Mouse (Mus musculus) heart, embryonic 14.5 days (tissue): ENCODE measurements around the gene Prnd. TPM values are rescaled to one million over a fixed set of nuclear protein-coding genes. Genes with fewer than 3 reads are reported as not detected.
A peak's percentile ranks its signal among the peaks of the same experiment; 100 is the strongest.

ENCODE experiments used
- ATAC-seq: fragments of 200-750 bp; cut with Nextera tagmentation; 2 replicates; pipeline ENCODE4 v1.8.0; 2017; ENCODE audit warnings: low read depth, moderate TSS enrichment; ENCODE audit not compliant: insufficient number of reproducible peaks, insufficient read depth, low FRiP score
- H3K27ac ChIP-seq, 2 experiments: fragments of 200-500 bp in 1 of 2; fragments of 300-500 bp in 1 of 2; sonication (generic) in 1 of 2; replicated peaks in 1 of 2; 2 replicates each; pipeline ENCODE4 v1.5.1; 2012 to 2014; ENCODE audit warnings: low read depth in 2 of 2, low read length in 2 of 2, control low read depth in 1 of 2, mild to moderate bottlenecking in 1 of 2, mixed read lengths in 1 of 2; ENCODE audit not compliant: control insufficient read depth in 1 of 2, insufficient read depth in 1 of 2
- H3K27me3 ChIP-seq: fragments of 300-500 bp; sonication (generic); 2 replicates; pipeline ENCODE4 v1.6.1; 2014; ENCODE audit warnings: mild to moderate bottlenecking, low read length, control low read depth; ENCODE audit not compliant: control insufficient read depth, insufficient read depth
- H3K36me3 ChIP-seq: fragments of 300-500 bp; sonication (generic); 2 replicates; pipeline ENCODE4 v1.6.1; 2014; ENCODE audit warnings: mild to moderate bottlenecking, control low read depth, low read length, mixed read lengths; ENCODE audit not compliant: control insufficient read depth, insufficient read depth
- H3K4me1 ChIP-seq, 2 experiments: fragments of 200-500 bp in 1 of 2; fragments of 300-500 bp in 1 of 2; sonication (generic) in 1 of 2; 2 replicates each; pipeline ENCODE4 v1.6.1; 2012 to 2014; ENCODE audit warnings: low read length in 2 of 2, control low read depth in 1 of 2, mixed read lengths in 1 of 2; ENCODE audit not compliant: control insufficient read depth in 2 of 2, insufficient read depth in 2 of 2
- H3K4me2 ChIP-seq: fragments of 300-500 bp; sonication (generic); 2 replicates; pipeline ENCODE4 v1.6.1; 2014; ENCODE audit warnings: mild to moderate bottlenecking, low read length
- H3K4me3 ChIP-seq, 2 experiments: fragments of 200-500 bp in 1 of 2; fragments of 300-500 bp in 1 of 2; sonication (generic) in 1 of 2; 2 replicates each; pipeline ENCODE4 v1.5.1; 2012 to 2014; ENCODE audit warnings: low read length in 2 of 2, mild to moderate bottlenecking in 2 of 2, control low read depth in 1 of 2, low read depth in 1 of 2, moderate library complexity in 1 of 2; ENCODE audit not compliant: control insufficient read depth in 1 of 2, insufficient read depth in 1 of 2
- H3K9ac ChIP-seq: fragments of 300-500 bp; sonication (generic); 2 replicates; pipeline ENCODE4 v1.6.1; 2014; ENCODE audit warnings: mild to moderate bottlenecking, low read length
- H3K9me3 ChIP-seq: fragments of 300-500 bp; sonication (generic); 2 replicates; pipeline ENCODE4 v1.6.1; 2016; ENCODE audit warnings: low read length, control low read depth; ENCODE audit not compliant: control insufficient read depth
- WGBS: fragments of 180-500 bp; shearing (Covaris S2); extraction: QIAGEN DNeasy Blood & Tissue Kit; methylation state at CpG from one replicate; pipeline ENCODE4 v1.1.7; 2014; 5-methylcytosine and 5-hydroxymethylcytosine counted together
- polyA plus RNA-seq: library from polyadenylated mRNA; unstranded; fragments of >200 nt; fragmentation: Nextera tagmentation; extraction: Ambion mirVana; gene quantifications from 2 replicates; pipeline ENCODE4 v1.2.1, GENCODE M21; 2014

The Prnd gene
- 29.7 and 37.8 TPM in 2 replicates for polyA plus RNA-seq

DNA sequence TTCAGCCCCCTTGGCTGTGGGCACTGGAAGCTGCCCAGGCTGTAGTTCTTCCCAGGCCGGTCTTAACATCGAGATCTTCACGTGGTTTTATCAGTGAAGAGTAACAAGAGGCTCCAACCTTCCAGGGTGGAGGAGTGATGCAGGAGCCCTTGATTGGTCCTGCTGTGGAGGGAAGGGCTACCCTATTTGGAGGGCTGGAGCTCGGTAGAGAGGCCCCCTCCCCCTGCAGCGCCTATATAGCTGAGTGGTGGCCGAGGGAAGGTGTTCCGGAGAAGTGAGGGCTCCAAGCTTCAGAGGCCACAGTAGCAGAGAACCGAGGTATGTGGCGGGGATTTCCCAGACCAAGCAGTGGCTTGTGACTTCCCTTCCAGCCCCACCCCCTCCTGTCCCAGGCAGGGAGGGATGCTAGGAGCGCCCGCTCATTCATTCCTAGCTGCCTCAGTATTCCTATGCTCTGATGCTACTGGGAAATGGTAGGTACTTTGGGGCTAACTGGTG lies at the start of gene Prnd:
Gene Prnd (plus strand): TSS at position 264 of the 498 bp plus-strand sequence.
- no peaks in the 10 kb centered on the region for H3K36me3 ChIP-seq
- 8% methylated on average over 11 of the region's 11 CpGs for WGBS
- peak; percentile 27; the same call in 1 of the 2 replicates for ATAC-seq

DNA sequence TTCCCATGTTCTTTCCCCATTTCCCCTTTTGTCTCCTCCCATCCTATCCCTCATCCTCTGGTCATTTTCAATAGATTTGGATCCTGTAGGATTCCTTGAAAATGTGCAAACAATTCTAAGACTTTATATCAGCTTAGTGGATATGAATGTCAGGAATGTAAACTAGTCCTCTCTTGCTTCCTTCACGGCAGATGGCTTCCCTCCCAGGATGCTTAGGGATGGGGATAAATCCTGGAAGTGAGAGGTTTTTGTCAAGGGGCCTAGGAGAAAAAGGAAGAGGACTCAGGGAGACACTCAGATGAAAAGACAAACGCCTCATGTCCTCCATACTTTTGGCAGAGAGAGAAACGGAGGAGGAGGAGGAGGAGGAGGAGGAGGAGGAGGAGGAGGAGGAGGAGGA lies 48.2 kb upstream of the Prnd start:
- no peaks in the 10 kb centered on the region for H3K36me3 ChIP-seq
- peaks cover 21 to 24% of the 10 kb centered on the region in 2 experiments for H3K4me1 ChIP-seq
- H3K9ac ChIP-seq = no peak overlapping the region
- 23% methylated on average over 3 of the region's 3 CpGs for WGBS
- no peak overlapping the region for H3K4me2 ChIP-seq
- no peak for ATAC-seq
- no peaks in the 10 kb centered on the region for H3K27me3 ChIP-seq
- H3K4me3 ChIP-seq = no peak overlapping the region
- H3K9me3 ChIP-seq = no peaks in the 10 kb centered on the region
- H3K27ac ChIP-seq = peak overlapping the region; percentile 94 to 96

More for the DNA sequence above, at the start of gene Prnd:
- H3K4me3 ChIP-seq = peak within 1 kb of the TSS; percentile 3 to 13; a peak in 2 of 4 replicates
- no peaks in the 10 kb centered on the region for H3K9me3 ChIP-seq
- 0 out of 2 replicates have a peak within 1 kb of the TSS, but pooled peaks have one; percentile 16 for H3K9ac ChIP-seq
- no peak within 1 kb of the TSS for H3K27ac ChIP-seq
- peaks cover 21% of the 10 kb centered on the region for H3K27me3 ChIP-seq
- H3K4me2 ChIP-seq = peak within 1 kb of the TSS; percentile 25
- peaks cover 16 to 25% of the 10 kb centered on the region in 2 experiments; a peak in 3 of 4 replicates for H3K4me1 ChIP-seq

DNA sequence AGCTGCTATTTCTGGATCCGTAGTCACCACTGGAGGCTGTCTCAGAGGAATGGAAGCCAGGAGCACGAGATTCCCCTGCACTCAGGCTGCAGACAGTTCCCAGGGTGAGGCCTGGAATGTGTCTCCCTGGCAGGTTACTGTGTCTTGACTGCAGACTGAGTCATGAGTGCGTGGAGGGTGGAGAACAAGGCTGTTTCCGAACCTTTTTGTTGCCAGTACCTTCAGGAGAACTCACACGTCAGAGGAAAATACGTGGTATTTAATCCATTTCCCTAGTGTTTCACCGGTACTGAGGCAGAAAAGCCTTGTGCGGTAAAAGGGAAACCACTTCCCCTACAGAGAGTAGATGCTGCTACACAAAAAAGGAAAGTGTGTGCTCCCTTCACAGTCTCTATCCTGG lies 47.8 kb upstream of the Prnd start:
- H3K4me1 ChIP-seq = peaks cover 21 to 24% of the 10 kb centered on the region in 2 experiments
- no peak overlapping the region for H3K4me3 ChIP-seq
- WGBS = 3% methylated on average over 8 of the region's 8 CpGs
- peak overlapping the region; percentile 94 to 96 for H3K27ac ChIP-seq
- no peaks in the 10 kb centered on the region for H3K36me3 ChIP-seq
- H3K4me2 ChIP-seq = peak overlapping the region; percentile 35
- H3K9ac ChIP-seq = peak overlapping the region; percentile 46
- H3K9me3 ChIP-seq = no peaks in the 10 kb centered on the region
- H3K27me3 ChIP-seq = no peaks in the 10 kb centered on the region
- ATAC-seq = peak; percentile 87

DNA sequence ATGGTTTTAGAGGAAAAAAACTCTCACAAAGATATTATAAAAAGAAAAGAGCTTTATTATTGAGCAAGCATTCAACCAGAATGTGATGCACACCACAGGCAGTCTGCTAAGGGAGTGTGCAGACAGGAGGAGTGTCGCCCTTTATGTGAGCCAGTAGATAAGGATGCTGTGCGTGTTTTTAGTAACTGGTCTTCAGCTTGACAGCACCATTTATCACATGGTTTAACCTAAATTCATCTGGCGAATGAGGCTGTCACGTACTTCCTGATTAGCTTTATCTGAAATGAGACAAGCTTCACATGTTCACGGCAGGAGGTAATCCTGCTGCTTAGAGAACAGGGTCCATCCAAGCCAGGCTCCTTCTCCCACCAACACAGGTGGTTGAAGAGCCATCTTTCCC lies 45.6 kb upstream of the Prnd start:
- Histone ChIP-seq H3K27me3 (no peaks in the 10 kb centered on the region), H3K4me3 (no peak overlapping the region), H3K36me3 (no peaks in the 10 kb centered on the region), H3K4me1 (peaks cover 25 to 32% of the 10 kb centered on the region in 2 experiments), H3K9me3 (no peaks in the 10 kb centered on the region), H3K9ac (no peak overlapping the region), H3K27ac (peak overlapping the region in 1 of 2 experiments; percentile 28; a peak in 1 of 4 replicates), H3K4me2 (no peak overlapping the region)
- ATAC-seq = no peak
- 7% methylated on average over 5 of the region's 5 CpGs for WGBS

DNA sequence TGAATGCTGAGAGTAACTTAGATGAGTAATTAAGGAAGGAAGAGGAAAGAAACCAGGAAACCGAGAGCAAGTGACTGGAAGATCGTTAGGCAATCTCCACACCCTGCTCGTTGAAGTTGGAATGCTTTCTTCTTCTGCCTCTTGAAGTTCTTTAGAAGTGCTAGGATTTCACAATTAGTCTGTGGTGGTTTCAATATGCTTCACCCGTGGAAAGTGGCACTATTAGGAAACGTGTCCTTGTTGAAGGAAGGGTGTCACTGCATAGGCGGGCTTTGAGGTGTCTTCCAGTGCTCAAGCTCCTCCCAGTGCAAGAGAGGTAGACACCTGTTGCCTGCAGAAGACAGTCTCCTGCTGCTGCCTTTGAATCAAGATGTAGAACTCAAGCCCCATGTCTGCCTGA lies 44.9 kb upstream of the Prnd start:
- Histone ChIP-seq H3K27ac (no peak overlapping the region), H3K4me3 (no peak overlapping the region), H3K4me1 (peaks cover 25 to 37% of the 10 kb centered on the region in 2 experiments), H3K9ac (no peak overlapping the region), H3K9me3 (no peaks in the 10 kb centered on the region), H3K4me2 (no peak overlapping the region), H3K27me3 (no peaks in the 10 kb centered on the region), H3K36me3 (no peaks in the 10 kb centered on the region)
- ATAC-seq = no peak
- 59% methylated on average over 6 of the region's 6 CpGs for WGBS

DNA sequence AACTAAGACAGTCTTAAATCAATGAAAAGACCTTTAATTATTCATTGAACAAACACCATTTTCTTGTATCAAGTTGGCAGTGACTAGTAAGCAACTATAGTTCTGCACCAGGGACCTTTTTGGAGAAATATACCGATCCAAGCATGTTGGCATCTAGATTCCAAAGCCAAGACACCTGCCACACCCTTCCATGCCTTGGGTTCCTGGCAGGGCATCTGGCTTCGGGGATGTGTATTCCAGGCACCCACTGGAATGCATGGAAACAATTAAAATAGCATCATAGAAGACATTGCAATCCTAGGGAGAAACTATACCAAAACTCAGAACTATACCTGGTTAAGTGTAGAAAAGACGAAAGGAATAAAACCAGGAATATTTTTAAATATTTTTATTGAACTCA lies 44.4 kb upstream of the Prnd start:
- no peak for ATAC-seq
- Histone ChIP-seq H3K4me2 (no peak overlapping the region), H3K27me3 (no peaks in the 10 kb centered on the region), H3K4me3 (no peak overlapping the region), H3K4me1 (peaks cover 26 to 42% of the 10 kb centered on the region in 2 experiments), H3K27ac (no peak overlapping the region), H3K36me3 (no peaks in the 10 kb centered on the region), H3K9ac (no peak overlapping the region), H3K9me3 (no peaks in the 10 kb centered on the region)
- WGBS = 90% methylated on average over 3 of the region's 3 CpGs

DNA sequence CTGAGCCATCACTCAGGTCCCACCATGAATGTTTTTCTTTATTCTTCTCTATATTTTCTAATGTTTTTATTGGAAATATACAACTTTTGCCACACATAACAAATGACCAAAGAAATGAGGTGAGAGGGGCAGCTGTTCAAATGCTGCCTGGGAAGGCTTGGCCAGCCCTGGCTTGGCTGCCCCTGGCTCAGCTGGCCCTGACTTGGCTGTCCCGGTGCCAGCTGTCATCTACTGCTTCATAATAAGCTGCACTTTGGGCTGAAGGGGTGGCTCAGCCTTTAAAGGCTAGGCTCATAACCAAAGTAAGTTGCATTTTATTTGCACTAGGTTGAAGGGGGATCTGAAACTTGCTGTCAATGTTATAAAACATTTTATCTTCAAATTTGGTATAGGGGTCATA lies 43.8 kb upstream of the Prnd start:
- Histone ChIP-seq H3K4me3 (no peak overlapping the region), H3K9ac (no peak overlapping the region), H3K4me1 (peaks cover 30 to 48% of the 10 kb centered on the region in 2 experiments), H3K36me3 (no peaks in the 10 kb centered on the region), H3K27ac (no peak overlapping the region), H3K9me3 (no peaks in the 10 kb centered on the region), H3K4me2 (no peak overlapping the region), H3K27me3 (no peaks in the 10 kb centered on the region)
- WGBS = 45% methylated on average over 1 of the region's 1 CpGs
- ATAC-seq = no peak

DNA sequence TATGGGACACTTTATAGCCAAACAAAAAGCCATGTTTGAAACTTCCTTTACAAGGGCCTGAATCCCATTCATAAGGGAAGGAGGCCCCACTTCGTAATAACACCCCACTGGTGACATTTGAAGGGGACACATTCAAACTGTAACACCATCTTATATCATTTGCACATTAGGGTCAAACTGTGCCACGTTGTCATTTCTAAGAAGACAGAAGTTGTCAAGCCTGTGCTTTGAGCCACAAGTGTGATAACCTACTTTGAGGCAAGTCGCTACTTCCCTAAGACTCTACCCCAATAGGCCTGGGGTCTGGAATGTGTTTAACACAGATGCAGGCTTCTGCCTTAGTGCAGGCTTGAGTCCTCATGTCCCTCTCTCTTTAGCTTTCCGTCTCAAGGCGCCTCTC lies 43.4 kb upstream of the Prnd start:
- no peaks in the 10 kb centered on the region for H3K36me3 ChIP-seq
- H3K9ac ChIP-seq = no peak overlapping the region
- no peak overlapping the region for H3K4me3 ChIP-seq
- no peak overlapping the region for H3K27ac ChIP-seq
- WGBS = 78% methylated on average over 5 of the region's 5 CpGs
- no peaks in the 10 kb centered on the region for H3K27me3 ChIP-seq
- H3K9me3 ChIP-seq = no peaks in the 10 kb centered on the region
- H3K4me2 ChIP-seq = no peak overlapping the region
- H3K4me1 ChIP-seq = peaks cover 30 to 46% of the 10 kb centered on the region in 2 experiments
- ATAC-seq = no peak
